Comparison of ENCODE assay signal across 8 mouse cellular contexts in the genomic region with DNA sequence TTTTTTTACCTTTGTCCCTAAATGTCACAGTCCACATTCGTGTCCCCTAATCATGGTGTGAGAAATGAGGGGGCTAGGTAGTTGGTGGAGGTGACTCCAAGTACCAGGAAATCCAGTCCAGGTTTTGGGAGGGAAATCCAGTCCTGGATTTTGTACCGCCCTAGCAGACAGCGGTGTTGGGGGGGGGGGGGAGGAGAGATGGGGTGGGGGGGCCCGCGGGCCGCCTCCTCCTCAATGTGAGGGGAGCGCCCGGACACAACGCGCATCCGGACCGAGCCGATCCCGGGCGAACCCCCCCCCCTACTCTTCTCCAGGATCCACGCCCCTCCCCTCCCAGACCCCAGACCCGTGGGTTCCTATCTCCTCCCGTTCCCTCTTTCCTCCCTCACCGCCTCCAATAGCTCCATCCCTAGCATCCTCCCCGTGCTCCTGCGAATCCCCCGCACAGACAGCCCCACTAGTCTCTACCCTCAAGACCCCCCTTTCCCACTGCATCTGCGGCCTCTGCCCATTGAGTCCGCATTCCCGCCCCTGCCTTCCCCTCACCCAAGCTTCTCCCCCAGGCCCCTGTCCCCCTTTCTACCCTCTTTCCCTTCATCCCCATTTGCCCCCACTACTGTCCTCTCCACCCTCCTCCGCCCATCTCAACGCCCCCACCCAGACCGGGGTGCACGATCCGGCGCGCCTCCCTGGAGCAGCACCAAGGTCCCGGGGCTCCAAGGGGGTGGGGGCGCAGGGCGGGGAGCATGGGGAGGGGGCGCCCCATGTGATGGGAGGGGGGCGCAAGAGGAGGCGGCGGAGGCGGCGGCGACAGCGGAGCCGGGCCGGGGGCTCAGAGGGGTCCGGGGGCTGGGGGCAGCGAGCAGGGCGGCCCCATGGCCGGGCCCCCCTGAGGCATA. TPM values are rescaled to one million over a fixed set of nuclear protein-coding genes. Genes with fewer than 3 reads are reported as not detected.
DNase-seq lines count a peak whose midpoint lies in the region; ATAC-seq and TF ChIP-seq lines count a peak whose summit lies in the region.

No protein-coding gene starts in this region.

- DNase-seq in adrenal gland, postnatal 10 days = peak; percentile 58
- DNase-seq in adrenal gland, postnatal 4 days (ENCODE audit: low spot score in 2 of 2) = no peak
- no peak for DNase-seq in testis, postnatal 10 days (ENCODE audit: low spot score)
- peak; percentile 86 for DNase-seq in hindbrain, embryonic 14.5 days (ENCODE audit: low spot score)
- DNase-seq in liver, embryonic 14.5 days (ENCODE audit: low read depth in 3 of 3, low spot score in 3 of 3) = no peak
- peak; percentile 75 for DNase-seq in right cerebral cortex, postnatal 4 days
- no peak for DNase-seq in ovary, postnatal 36 days (ENCODE audit: low spot score)

- no peak overlapping the region for H3K27ac ChIP-seq in testis, adult 2 months (ENCODE audit: control insufficient read depth, insufficient read depth, low read depth, low read length)
- peak overlapping the region; percentile 90 for H3K27ac ChIP-seq in hindbrain, embryonic 14.5 days
- H3K27ac ChIP-seq in liver, embryonic 14.5 days = no peak overlapping the region

- no peak for TF ChIP-seq POLR2A in testis, adult 2 months (IDR thresholded peaks at IDR 0.05; ENCODE audit: control insufficient read depth, low read depth, low read length)

- peak; percentile 75 for ATAC-seq in hindbrain, embryonic 14.5 days (ENCODE audit: low FRiP score)
- ATAC-seq in liver, embryonic 14.5 days (ENCODE audit: insufficient read depth) = no peak

- no peaks in the 10 kb centered on the region for H3K9me3 ChIP-seq in hindbrain, embryonic 14.5 days (ENCODE audit: control insufficient read depth, low read length)
- no peaks in the 10 kb centered on the region for H3K9me3 ChIP-seq in liver, embryonic 14.5 days (ENCODE audit: control insufficient read depth, low read length)

- peak overlapping the region; percentile 95 for H3K4me2 ChIP-seq in hindbrain, embryonic 14.5 days (replicated peaks)
- peak overlapping the region; percentile 53 for H3K4me2 ChIP-seq in liver, embryonic 14.5 days (ENCODE audit: low read depth)

- H3K9ac ChIP-seq in hindbrain, embryonic 14.5 days = peak overlapping the region; percentile 93
- no peak overlapping the region for H3K9ac ChIP-seq in liver, embryonic 14.5 days (replicated peaks)

- peaks cover 5% of the 10 kb centered on the region for H3K27me3 ChIP-seq in testis, adult 2 months (ENCODE audit: control insufficient read depth, insufficient read depth, low read length)
- peaks cover 12% of the 10 kb centered on the region for H3K27me3 ChIP-seq in hindbrain, embryonic 14.5 days (ENCODE audit: control insufficient read depth, insufficient read depth, low read length)
- peaks cover 38% of the 10 kb centered on the region for H3K27me3 ChIP-seq in liver, embryonic 14.5 days (ENCODE audit: control insufficient read depth, insufficient read depth, low read length)

- H3K4me3 ChIP-seq in testis, adult 2 months (ENCODE audit: control insufficient read depth, low read depth, low read length) = peak overlapping the region; percentile 41; the same call in 1 of the 2 replicates
- peak overlapping the region; percentile 47 for H3K4me3 ChIP-seq in hindbrain, embryonic 14.5 days (replicated peaks; ENCODE audit: low read length)
- peak overlapping the region; percentile 15 to 35; a peak in 3 of 4 replicates for H3K4me3 ChIP-seq in liver, embryonic 14.5 days (ENCODE audit: insufficient read depth in 1 of 2, low read depth in 2 of 2, low read length in 2 of 2)

- 4% methylated on average over 28 of the region's 49 CpGs for WGBS in hindbrain, embryonic 14.5 days
- WGBS in liver, embryonic 14.5 days (ENCODE audit: insufficient replicate concordance) = 9% methylated on average over 42 of the region's 49 CpGs

- TF ChIP-seq EP300 in liver, embryonic 14.5 days (IDR thresholded peaks at IDR 0.05; ENCODE audit: low read depth) = no peak

- no peak for TF ChIP-seq CTCF in testis, adult 2 months (IDR thresholded peaks at IDR 0.05; ENCODE audit: control insufficient read depth, insufficient read depth, insufficient replicate concordance, low read depth, low read length)
- no peak for TF ChIP-seq CTCF in liver, embryonic 14.5 days (IDR thresholded peaks at IDR 0.05; ENCODE audit: low read depth)

- H3K36me3 ChIP-seq in testis, adult 2 months (ENCODE audit: control insufficient read depth, insufficient read depth, low read length) = no peaks in the 10 kb centered on the region
- H3K36me3 ChIP-seq in hindbrain, embryonic 14.5 days (replicated peaks; ENCODE audit: control insufficient read depth, insufficient read depth) = peaks cover 15% of the 10 kb centered on the region
- no peaks in the 10 kb centered on the region for H3K36me3 ChIP-seq in liver, embryonic 14.5 days (replicated peaks; ENCODE audit: control insufficient read depth, insufficient read depth, low read depth)

- H3K4me1 ChIP-seq in testis, adult 2 months (ENCODE audit: control insufficient read depth, insufficient read depth, low read length) = peaks cover 26% of the 10 kb centered on the region
- peaks cover 40% of the 10 kb centered on the region for H3K4me1 ChIP-seq in hindbrain, embryonic 14.5 days (replicated peaks; ENCODE audit: control insufficient read depth, insufficient read depth, low read length)
- H3K4me1 ChIP-seq in liver, embryonic 14.5 days (replicated peaks; ENCODE audit: control insufficient read depth in 2 of 2, insufficient read depth in 2 of 2, low read length in 1 of 2) = peaks cover 2 to 7% of the 10 kb centered on the region in 2 experiments; a peak in 3 of 4 replicates

RNA-seq across cellular contexts. Expression of a gene that starts 3.8 kb away (rescaled TPM):
- 1 to 10 TPM; 5.7 to 6.2 TPM for total RNA-seq in adrenal gland, postnatal 10 days (2021)
- total RNA-seq in adrenal gland, postnatal 4 days (2021) = 1 to 10 TPM; 3.6 to 4.1 TPM
- polyA plus RNA-seq in testis, adult 2 months (2012; rRNA removed) = 0.53 and 0.73 TPM in 2 replicates
- polyA plus RNA-seq in hindbrain, embryonic 14.5 days (2014; fragmentation: Nextera tagmentation; extraction: Ambion mirVana) = 6.7 and 8.2 TPM in 2 replicates
- 3.0 and 3.7 TPM in 2 replicates for polyA plus RNA-seq in liver, embryonic 14.5 days (2012; rRNA removed)
- 0.57 and 0.59 TPM in 2 replicates for polyA plus RNA-seq in liver, embryonic 14.5 days (2014; fragmentation: Nextera tagmentation; extraction: Ambion mirVana)

RNA-seq across cellular contexts. Expression of a gene that starts 8.9 kb away (rescaled TPM):
- total RNA-seq in adrenal gland, postnatal 10 days (2021) = 10 to 100 TPM; 81.7 to 94.3 TPM
- total RNA-seq in adrenal gland, postnatal 4 days (2021) = 10 to 100 TPM; 87.6 to 96.4 TPM
- 12.7 and 16.3 TPM in 2 replicates for polyA plus RNA-seq in testis, adult 2 months (2012; rRNA removed)
- polyA plus RNA-seq in hindbrain, embryonic 14.5 days (2014; fragmentation: Nextera tagmentation; extraction: Ambion mirVana) = 54.4 and 83.3 TPM in 2 replicates
- polyA plus RNA-seq in liver, embryonic 14.5 days (2012; rRNA removed) = 35.8 and 41.8 TPM in 2 replicates
- polyA plus RNA-seq in liver, embryonic 14.5 days (2014; fragmentation: Nextera tagmentation; extraction: Ambion mirVana) = 18.9 and 23.8 TPM in 2 replicates

RNA-seq across cellular contexts. Expression of a gene that starts 15.6 kb away (rescaled TPM):
- total RNA-seq in adrenal gland, postnatal 10 days (2021) = 100 to 1,000 TPM; 267 to 302 TPM
- total RNA-seq in adrenal gland, postnatal 4 days (2021) = 100 to 1,000 TPM; 444 to 449 TPM
- 68.4 and 70.9 TPM in 2 replicates for polyA plus RNA-seq in testis, adult 2 months (2012; rRNA removed)
- 764 and 784 TPM in 2 replicates for polyA plus RNA-seq in hindbrain, embryonic 14.5 days (2014; fragmentation: Nextera tagmentation; extraction: Ambion mirVana)
- 175 and 221 TPM in 2 replicates for polyA plus RNA-seq in liver, embryonic 14.5 days (2012; rRNA removed)
- 519 and 576 TPM in 2 replicates for polyA plus RNA-seq in liver, embryonic 14.5 days (2014; fragmentation: Nextera tagmentation; extraction: Ambion mirVana)

RNA-seq across cellular contexts. Expression of a gene that starts 18.9 kb away (rescaled TPM):
- 1 to 10 TPM; 6.5 to 6.9 TPM for total RNA-seq in adrenal gland, postnatal 10 days (2021)
- 10 to 100 TPM; 11.3 to 12.1 TPM for total RNA-seq in adrenal gland, postnatal 4 days (2021)
- 2.1 TPM in 2 replicates for polyA plus RNA-seq in testis, adult 2 months (2012; rRNA removed)
- 12.0 and 12.9 TPM in 2 replicates for polyA plus RNA-seq in hindbrain, embryonic 14.5 days (2014; fragmentation: Nextera tagmentation; extraction: Ambion mirVana)
- polyA plus RNA-seq in liver, embryonic 14.5 days (2012; rRNA removed) = 0.07 and 0.12 TPM in 2 replicates
- polyA plus RNA-seq in liver, embryonic 14.5 days (2014; fragmentation: Nextera tagmentation; extraction: Ambion mirVana) = not detected in 2 replicates

RNA-seq across cellular contexts. Expression of a gene that starts 30.9 kb away (rescaled TPM):
- under 1 TPM; 0.27 to 0.30 TPM for total RNA-seq in adrenal gland, postnatal 10 days (2021)
- total RNA-seq in adrenal gland, postnatal 4 days (2021) = 1 to 10 TPM; 1.1 to 1.2 TPM
- polyA plus RNA-seq in testis, adult 2 months (2012; rRNA removed) = 0.25 and 0.46 TPM in 2 replicates
- polyA plus RNA-seq in hindbrain, embryonic 14.5 days (2014; fragmentation: Nextera tagmentation; extraction: Ambion mirVana) = 0.08 TPM in 1 of 2 replicates, not detected in the other
- 0.07 and 0.08 TPM in 2 replicates for polyA plus RNA-seq in liver, embryonic 14.5 days (2012; rRNA removed)
- polyA plus RNA-seq in liver, embryonic 14.5 days (2014; fragmentation: Nextera tagmentation; extraction: Ambion mirVana) = not detected in 2 replicates

Comparison
In these comparisons a context has a peak if more than half of its experiments do, and no peak if none do; other contexts are left out.
1. DNase-seq: peak in adrenal gland, postnatal 10 days (single experiment), hindbrain, embryonic 14.5 days (single experiment) and right cerebral cortex, postnatal 4 days (single experiment); none in adrenal gland, postnatal 4 days (0 of 2), testis, postnatal 10 days (single experiment), liver, embryonic 14.5 days (0 of 3) and ovary, postnatal 36 days (single experiment).
2. Peak in every context shown above with its lines, with median percentiles within 50 percentile points of each other: H3K4me3 ChIP-seq.